Mouse (Mus musculus): ENCODE measurements around the gene Mfsd11.
"Not testable (repeated sequence)": the region's sequence is repeated elsewhere in the genome, so short reads cannot be mapped to it uniquely, and the experiment has no call there.

Mfsd11 gene

GRCm38 (mm10) chr11:116885275-116886151 is 33.3 kb downstream of the Mfsd11 start:
- DNase-seq: peak; percentile 66 to 83

DNA sequence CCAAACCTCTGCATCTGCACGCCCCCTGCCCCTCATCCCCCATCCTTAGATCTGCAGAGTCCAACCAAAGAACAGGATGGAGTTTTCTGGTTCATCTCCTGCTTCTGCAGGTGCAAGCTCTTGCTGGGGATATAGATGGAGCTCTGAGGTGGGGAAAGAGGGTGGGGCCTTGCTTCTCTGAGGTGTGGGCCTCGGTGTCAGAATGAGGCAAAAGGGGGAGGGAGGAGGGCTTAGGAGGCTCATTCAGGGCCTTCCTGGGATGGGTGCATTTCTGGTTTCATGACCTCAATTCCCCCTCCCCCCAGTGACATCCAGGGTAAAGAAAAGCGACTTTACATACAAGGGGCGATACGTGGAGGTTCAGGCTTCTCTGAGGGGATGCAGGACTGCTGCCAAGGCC is 34.9 kb downstream of the Mfsd11 start:
- DNase-seq: peak in 1 of 2 experiments; percentile 46

DNA sequence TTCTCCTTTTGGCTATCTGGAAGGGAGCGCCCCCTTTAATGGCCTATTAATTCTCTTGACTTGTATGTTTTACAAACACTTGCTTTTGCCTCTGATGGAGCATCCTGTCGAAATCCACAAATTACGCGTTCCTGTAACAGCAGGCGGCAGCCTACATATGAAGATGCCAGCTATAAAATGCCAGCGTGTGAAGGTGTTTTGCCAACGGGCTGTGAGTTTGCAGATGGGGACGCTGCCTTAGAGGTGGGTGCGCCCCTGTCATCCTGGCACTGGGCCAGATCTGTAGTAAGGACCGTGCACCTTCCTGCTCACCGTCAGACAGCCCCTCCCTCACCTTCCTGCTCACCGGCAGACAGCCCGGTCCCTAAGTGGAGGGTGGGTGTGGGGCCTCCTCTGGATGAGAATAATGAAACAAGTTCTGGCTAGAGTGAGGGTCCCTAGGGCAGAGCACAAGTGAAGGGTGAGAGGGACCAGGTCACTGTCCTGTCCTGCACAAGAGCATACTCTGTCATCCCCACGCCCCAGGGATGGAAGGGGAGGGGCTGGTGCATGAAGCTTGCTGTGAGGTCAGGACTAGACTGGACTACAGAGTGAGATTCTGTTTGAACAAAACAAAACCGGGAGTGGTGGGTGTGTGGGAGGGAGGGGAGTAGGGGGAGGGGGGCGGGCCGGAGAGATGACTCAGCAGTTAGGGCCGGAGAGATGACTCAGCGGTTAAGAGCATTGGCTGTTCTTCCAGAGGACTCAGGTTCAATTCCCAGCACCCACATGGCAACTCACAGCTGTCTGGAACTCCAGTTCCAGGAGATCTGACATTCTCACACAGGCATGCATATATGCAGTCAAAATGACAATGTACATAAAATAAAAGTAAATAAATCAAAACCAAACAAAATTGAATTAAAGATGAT is 41.5 kb downstream of the Mfsd11 start:
- no peak for DNase-seq

DNA sequence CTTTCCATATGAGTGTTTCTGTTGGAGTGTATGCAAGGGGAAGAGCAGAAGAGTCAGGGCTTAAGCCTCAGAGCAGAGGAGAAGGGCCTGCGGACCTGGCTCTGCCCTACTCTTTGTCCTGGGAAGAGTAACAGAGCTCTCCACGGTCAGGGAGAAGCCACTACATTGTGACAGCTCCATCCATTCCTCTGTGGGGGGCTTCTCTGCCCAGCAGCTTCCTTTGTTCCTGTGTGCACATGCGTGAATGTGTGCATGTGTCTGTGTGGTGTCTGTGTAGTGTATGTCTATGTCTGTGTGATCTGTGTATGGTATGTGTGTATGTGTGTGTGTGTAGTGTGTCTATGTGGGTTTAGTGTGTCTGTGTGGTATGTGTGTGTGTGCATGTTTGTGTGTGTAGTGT is 43.2 kb downstream of the Mfsd11 start:
- DNase-seq: no peak

- no peak for DNase-seq
Measured at GRCm38 (mm10) chr11:116899247-116899646, 47.0 kb downstream of the Mfsd11 start.

DNA sequence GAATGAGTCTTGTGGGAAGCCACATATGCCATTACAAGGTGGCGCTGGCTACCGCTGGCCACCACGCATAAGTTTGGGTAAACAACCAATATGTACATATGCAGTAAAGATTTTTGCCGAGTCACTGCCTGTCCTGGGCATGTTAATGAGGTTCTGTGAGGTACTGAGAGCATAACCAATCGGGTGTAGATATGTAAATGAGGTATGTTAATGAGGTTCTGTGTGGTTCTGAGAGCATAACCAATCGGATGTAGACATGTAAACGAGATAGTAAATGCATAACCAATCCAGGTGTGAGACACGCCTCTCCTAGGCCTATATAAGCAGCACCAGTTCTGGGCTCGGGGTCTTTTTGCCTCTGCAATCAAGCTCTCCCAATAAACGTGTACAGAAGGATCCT is 50.3 kb downstream of the Mfsd11 start:
- not testable (repeated sequence) for DNase-seq

GRCm38 (mm10) chr11:116905741-116906456 is 53.7 kb downstream of the Mfsd11 start:
- no peak for DNase-seq

DNA sequence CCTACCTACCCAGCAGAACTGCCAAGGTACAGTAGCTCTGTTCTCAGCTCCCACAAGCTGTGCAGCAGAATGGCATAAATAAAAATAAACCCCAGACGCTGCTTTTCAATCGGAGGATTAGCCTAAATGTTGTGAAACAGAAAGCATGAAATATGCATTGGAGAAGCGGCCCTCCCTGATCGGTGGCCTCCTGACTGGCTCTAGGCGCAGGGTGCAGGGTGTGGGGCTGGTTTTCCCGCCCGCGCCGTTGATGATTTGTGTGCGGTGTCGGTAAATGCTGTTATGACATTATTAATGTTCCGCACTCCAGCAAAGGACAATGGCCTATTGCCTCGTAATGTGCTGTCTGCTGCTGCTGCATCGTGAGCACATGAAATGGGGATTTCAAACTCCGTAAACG is 61.3 kb downstream of the Mfsd11 start:
- no peak for DNase-seq

DNA sequence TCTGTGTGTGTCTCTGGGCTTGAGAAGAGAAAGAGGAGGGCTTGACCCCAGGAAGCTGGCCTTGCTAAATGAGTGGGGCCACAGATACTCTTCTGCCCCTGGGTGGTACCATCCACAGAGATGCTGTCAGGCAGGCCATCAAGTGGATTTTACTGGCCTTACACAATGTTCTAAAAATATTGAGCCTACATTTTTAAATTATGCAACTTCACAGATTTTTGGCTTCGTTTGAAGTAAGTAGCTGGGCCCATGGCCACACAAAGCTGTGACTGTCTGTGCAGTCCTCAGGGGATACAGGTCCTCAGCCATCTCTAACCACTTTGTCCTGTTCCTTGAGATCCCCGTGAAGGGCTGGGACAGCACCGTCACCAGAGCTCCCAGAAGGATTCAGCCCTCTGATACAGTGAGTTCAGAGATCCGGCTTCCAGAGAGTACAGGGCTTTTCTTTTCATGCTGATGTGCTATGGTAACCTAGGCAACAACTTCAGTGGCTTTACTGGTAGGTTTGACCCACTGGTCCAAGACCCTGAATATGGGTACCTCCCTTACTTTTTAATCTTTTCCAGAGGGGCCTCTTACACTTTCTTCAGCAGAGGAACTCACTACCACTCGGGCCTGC is 62.1 kb downstream of the Mfsd11 start:
- DNase-seq: no peak

GRCm38 (mm10) chr11:116915241-116915640 is 63.0 kb downstream of the Mfsd11 start:
- no peak for DNase-seq

DNA sequence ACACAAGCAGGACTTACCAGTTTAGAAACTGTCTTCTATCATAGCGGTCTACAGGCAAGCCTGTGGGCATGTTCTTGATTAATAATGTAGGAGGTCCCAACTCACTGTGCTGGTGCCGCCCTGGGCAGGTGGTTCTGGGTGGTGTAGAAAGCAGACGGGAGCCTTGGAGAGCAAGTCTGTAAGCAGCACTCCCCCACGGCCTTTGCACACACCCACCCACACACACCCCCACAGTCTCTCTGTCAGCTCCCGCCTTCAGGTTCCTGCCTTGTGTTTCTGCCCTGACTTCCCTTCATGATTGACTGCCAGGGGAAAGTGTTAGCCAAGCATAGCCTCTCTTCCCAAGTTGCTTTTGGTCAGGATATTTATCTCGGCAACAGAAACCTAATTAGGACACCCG is 65.1 kb downstream of the Mfsd11 start:
- DNase-seq: no peak

DNA sequence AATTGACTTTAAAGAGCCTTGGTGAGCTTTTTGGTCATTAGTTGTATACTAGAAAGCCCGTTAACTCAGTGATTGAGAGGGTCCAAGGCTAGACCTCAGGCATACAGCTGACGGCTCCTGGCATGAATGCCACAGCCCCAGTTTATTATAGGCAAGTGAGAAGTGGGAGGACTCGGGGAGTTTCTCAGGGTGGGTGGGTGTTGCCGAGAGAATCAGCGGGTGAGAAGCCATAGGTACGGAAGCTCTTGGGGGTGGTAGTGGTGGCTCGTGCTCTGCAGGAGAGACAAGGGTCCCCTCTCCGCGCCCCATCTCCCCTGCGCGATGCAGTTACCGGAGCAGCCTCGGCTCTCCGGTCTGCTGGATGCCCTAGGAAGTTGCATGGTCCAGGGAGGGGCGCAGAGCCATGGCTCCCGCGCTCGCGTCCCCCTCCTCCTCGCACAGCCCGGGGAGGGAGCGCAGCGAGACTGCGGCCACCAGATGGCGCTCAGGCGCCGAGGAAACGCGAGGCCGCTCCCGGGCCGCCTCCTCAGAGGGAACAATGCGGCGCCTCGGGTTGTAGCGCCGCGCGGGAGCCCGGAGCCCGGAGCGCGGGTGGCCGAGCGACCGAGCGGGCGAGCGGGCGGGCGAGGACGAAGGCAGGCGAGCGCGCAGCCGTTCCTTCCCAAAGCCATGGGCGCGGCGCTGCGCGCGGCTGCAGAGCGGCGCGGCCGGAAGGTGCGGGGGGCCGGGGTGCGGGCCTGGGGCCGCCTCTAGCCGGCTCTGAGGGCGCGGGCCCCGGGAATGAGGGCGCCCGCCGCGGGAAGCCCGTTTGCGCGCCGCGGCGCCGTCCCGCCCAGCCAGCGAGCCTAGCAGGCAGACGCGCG is 66.3 kb downstream of the Mfsd11 start, which contains the start of gene Mgat5b:
Gene Mgat5b (plus strand): TSS at position 541 of the 863 bp plus-strand sequence.
- DNase-seq: peak; percentile 45 to 59

GRCm38 (mm10) chr11:116919186-116920020 is 67.2 kb downstream of the Mfsd11 start:
- DNase-seq: no peak

DNA sequence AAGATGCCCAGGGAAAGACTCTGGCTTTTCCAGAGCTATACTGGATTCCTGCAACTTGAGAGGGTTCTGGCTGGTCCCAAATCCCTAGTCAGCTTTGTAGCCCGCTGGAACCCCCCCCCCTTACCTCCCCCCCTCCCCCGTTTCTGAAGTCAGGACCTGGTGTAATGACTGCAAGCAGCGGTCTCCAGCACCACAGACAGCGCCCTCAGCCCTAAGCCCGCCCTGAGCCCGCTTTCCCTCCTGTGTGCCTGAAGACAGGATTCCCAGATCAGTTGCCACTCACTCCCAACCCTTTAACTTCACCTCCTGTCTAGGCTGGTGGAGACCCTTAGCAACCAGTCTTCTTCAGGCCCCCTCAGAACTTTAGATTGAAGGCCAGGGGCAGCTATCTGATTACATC is 68.5 kb downstream of the Mfsd11 start:
- no peak for DNase-seq

DNA sequence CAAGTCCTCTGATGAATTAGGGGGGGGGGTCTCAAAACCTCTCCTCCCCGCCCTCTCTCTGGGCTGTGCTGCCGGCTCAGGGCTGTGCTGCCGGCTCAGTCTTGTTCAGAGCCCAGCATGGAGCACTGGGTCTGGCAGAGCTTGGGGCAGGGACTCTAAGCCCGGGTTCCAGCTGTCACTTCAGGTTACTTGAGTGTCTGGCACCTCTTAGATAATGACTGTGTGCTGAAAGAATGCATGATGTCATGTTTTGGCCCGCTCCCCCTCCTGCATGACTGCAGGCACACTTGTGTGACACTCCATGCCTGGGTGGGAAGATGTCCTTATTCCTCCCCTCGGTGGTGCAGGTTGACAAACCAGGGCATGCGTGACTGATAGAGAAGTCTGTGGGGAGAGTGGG is 69.8 kb downstream of the Mfsd11 start:
- no peak for DNase-seq
